Mouse (Mus musculus): ENCODE data around the gene A030005K14Rik.

Gene A030005K14Rik

DNA sequence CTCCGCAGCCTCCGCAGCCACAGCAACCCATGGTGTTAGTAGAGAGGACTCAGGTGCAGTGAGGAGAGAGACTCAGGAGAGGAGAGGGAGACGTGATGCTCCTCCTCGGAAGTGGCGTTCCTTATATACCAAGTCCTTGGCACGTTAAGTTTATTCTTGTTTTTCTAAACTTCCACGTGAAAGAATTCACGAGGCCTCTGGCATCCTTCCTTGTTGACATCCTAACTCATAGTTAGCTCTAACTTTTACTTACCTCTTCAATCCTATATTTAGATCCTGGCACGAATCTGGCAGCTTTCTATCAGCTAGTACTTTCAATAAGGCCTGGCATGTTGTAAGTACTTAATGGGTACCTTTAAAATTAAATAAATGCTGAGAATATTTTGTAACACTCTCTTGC is at the start of gene A030005K14Rik:
Gene A030005K14Rik, minus strand, starts transcription at position 101 of the 400 bp plus-strand sequence.
- DNase-seq (ENCODE audit: extremely low read depth, low read depth, low spot score) = no peak

DNA sequence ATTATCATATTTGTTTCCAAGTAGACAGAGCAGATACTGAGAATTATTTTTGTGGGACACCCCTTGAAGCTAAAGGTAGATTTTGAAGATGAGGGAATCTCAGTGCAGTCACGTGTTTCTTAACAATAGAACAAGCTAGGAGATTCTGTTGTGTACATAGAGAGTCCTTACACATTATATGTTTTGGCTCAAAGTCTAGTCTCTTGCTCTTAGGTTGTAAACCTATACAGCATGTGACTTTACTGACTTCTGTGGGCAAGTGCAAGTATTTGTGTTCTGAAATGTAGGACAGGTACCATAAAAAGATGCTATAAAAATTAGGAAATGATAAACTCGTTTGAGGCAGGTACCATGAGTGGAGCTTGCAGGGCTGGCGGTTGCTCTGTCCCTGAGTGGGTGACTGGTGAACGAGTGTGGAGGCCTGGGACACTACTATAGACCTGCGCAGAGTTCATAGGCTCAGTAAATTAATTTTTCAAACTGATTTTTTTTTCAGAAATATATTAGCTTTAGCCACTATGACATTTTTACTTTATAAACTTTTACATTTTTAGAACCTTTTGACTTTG is 48.3 kb upstream of the A030005K14Rik start:
- DNase-seq (ENCODE audit: extremely low read depth, low read depth, low spot score) = no peak

DNA sequence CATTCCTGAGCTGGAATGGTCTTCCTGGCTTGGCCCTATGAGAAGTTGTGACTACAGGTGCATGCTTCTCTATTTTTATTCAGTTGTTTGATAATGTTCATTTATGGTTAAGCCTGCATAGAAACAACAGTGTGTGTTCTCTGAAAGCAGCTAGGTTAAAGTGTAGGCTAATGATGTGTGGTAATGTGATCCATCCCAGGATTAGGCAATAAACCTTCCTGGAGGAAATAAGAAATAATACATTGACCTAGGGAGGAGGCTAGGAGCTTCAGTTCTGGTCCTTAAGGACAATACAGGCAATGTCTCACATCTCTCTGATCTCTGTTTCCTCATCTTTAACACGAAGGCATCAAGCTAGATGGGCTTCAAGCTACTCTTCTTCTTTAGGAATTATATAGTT is 46.3 kb upstream of the A030005K14Rik start:
- no peak for DNase-seq (ENCODE audit: extremely low read depth, low read depth, low spot score)

DNA sequence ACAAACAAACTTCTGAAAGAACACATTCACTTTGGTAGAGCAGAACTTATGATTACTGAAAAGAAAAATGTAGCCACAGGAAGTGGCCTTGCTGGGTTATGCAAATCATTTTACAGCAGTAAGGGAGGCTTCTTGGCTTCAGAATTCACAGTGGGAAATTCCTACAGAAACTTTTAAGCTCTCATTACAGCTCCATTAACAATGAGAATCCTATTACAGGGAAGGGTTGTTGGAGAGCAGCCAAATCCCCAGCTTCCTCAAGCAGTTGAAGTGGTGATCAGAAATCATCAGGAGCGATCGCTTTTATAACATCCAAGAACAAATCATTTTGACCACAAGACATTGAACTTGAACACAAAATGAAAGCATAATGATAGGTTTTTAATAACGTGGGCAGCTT is 42.7 kb upstream of the A030005K14Rik start:
- no peak for DNase-seq (ENCODE audit: extremely low read depth, low read depth, low spot score)

DNA sequence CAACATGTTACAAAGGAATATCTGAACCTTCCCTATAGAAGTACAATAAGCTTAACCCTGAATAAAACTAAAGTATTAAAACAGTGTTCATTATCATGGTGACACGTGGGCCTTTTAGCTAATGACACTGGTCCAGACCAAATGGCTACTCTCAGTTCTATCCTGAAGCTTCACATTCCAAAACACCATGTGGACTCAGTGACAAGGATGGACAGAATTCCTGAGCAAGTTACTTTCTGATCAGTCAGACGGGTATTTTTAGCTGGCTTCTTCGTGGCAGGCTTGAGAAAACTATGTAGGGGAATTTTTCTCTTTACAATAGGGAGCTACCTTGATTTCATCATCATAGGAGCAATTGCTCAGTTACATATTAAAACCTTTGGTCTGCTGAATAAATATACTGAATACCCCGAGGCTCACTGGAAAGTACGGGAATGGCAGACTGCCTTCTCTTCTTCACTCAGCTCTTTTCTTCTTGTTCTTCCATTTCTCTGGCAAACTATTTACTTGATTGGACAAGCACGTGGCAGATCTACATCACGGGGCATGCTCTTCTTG is 40.5 kb upstream of the A030005K14Rik start:
- no peak for DNase-seq (ENCODE audit: extremely low read depth, low read depth, low spot score)

DNA sequence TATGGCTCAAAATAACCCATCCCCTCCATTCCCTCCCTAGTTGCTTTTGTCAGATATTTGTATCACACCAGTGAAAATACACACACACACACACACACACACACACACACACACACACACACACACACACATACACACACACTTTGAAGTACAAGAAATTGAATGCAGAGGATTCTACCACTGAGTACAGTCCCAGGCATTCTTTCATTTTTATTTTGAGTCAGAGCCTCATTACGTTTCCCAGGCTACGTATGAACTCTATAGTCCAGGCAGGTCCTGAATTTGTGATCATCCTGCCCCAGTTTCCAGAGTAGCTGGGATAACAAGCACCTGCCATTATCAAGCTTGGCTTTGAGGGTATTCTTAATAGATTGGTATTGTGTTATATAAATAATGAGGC is 40.0 kb upstream of the A030005K14Rik start:
- no peak for DNase-seq (ENCODE audit: extremely low read depth, low read depth, low spot score)

DNA sequence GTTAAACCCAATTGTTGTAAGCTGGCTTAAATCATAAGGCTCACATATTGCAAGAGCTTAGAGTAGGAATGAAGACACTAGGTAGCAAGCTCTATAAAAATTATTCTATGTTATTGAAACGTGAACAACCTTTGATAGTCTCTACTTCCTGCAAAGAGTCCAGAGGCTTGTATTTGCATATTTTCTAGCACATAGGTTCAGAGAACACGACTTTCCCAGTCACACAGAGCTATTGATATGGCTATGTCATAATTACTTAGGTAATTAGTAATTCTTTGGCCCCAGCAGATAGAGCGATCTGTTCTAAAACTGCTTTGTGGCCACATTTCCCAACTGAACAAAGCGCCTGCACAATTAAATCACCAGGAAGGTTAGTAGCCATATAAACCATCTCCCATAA is 37.8 kb upstream of the A030005K14Rik start:
- no peak for DNase-seq (ENCODE audit: extremely low read depth, low read depth, low spot score)

DNA sequence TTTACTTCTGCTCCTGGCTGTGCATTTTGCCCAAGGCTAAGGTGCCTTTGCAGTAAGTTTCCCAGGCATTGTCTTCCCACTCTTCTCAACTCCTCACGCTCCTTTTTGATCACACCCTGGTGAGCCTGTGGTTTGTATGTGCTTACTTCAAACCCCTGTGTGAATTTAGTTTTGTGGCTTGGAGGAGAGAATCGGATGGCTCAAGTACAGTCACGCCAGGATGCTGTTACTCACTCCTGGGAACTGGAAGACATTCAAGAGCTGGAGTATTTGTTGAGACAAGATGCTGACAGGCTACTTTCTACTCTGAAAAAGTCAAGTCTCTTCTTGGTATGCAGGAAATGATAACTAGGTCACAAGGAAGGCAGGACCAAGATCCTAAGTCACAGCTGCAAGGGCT is 32.1 kb upstream of the A030005K14Rik start:
- DNase-seq (ENCODE audit: extremely low read depth, low read depth, low spot score) = no peak

DNA sequence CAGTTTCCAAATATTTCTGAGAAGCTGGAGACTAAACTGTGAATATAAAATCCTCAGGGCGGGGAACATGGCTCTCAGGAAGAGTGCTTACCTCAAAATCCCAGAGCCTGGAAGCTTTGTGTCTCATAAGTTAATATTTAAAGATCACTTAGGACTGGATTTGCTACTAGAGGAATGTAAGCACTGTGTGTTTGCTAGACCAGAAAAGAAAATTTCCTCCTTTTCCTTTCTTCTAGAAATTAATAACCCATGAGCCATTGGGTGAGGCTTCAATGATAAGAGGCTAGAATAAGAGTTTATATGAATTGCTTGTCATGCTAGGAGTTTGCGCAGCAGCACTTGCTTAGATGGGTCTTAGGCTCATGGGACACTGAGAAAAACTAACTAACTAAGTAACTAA is 25.6 kb upstream of the A030005K14Rik start:
- DNase-seq (ENCODE audit: extremely low read depth, low read depth, low spot score) = no peak

DNA sequence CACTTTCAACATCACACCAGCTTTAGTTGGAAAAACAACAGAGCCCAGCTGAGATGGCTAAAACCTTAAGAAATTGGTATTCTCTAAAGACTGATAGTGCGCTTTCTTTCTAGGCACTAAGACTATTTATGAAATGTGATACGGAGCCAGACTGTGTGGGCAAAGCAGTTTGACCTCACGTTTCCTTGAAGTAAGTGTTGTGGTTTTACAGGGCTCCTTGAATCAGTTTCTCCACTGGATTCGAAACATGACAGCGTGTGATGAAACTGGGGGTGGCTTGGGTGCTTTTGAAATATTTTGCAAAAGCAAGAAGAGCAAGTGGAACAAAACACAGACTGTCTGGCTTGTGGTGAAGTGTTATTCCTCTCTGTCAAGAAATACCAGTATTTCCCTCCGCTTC is 17.8 kb upstream of the A030005K14Rik start:
- DNase-seq (ENCODE audit: extremely low read depth, low read depth, low spot score) = no peak

DNA sequence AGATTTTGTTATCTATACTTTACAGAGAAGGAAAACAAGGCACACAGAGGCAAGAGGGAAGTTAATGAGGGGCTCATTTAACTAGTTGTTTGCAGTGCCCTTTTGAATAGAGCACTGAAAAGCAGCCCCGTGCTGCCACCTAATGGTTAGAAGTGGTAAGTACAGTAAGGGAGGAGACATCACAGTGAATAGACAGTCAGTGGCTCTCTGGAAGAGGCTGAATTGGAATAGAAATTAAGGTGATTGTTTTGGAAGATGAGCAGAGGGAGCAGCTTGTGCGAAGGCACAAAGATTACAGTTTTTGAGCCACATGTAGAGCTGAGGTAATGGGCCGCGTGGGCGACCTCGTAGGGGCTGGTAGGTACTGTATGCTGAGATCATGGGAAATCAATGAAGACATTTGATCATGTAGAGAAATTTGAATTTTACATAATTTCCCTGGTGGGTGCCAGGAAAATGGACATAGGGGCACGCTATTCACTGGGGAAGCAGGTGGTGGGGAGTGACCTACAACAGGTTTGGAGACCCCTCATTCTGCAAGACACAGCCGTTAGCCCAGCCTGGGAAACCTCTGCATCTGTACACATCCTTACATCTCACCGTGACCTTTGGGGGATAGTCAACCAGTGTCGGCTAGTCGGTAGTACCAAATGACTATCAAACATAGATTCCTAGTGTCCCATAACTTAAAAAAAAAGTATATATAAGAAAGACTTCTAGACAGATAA is 17.2 kb upstream of the A030005K14Rik start:
- no peak for DNase-seq (ENCODE audit: extremely low read depth, low read depth, low spot score)

DNA sequence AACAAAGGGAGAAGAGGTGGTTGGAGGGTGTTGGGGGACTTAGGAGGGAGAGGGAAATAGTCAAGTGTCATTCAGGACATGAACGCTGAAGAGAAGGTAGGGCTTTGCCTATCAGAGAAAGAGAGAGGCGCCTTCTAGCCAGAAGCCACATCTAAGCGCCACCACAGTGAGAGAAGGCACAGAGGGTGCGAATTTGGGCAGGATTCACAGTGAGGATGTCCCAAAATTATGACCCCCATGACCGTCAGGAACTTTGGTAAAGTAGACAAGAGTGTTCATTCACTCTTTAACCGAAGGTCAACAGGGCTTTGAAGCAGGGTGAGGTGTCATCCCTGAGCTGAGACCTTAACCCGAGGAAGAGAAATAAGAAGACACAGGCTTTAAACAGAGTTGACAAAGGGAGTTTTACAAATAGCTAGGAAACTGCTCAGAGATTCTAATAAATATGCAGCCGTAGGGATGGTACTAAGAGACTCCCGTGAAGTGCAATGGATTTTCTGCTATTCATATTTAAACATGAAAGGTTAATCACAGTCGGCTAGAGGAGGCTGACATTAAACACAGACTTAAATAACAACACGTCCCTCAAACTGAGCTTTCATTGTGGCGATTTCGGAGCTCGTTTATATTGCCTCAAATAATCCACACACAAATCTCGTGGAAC is 16.5 kb upstream of the A030005K14Rik start:
- no peak for DNase-seq (ENCODE audit: extremely low read depth, low read depth, low spot score)

DNA sequence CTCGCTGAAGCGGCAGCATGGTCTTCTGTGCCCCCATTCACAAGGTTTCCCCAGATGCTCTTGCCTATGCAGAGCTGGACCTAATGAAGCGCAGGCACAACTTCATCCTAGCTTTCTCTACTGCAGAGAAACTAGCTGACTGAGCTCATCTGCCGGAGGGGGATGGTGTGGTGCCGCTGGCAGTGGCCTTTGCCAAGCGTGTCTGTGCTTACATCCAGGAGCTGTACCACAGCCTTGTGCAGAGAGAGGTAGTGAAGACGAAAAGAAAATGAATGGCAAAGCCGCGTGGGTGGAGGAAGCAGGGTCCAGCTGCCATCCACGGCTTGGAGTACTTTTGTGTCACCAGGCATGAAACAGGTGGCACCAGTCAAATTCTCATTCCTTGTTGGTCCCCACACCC is 8.0 kb upstream of the A030005K14Rik start:
- no peak for DNase-seq (ENCODE audit: extremely low read depth, low read depth, low spot score)

DNA sequence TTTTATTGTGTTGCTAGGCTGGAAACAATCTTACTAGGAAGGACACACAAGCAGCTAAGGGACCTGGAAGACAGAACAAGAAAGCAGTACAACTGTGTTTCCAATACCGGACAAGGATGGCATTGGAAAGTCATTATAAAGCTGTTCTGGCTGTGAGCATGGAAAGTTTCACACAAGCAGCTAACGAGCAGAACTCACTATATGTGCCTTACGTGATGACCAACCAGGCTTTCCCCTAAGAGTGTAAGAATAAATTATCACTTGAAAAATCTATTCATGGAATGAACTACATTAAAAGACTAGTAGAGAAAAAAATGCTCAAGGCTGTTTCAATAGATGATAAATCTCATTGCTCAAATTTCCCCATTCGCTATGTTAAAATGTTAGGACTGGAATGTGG is 7.4 kb upstream of the A030005K14Rik start:
- DNase-seq (ENCODE audit: extremely low read depth, low read depth, low spot score) = no peak

DNA sequence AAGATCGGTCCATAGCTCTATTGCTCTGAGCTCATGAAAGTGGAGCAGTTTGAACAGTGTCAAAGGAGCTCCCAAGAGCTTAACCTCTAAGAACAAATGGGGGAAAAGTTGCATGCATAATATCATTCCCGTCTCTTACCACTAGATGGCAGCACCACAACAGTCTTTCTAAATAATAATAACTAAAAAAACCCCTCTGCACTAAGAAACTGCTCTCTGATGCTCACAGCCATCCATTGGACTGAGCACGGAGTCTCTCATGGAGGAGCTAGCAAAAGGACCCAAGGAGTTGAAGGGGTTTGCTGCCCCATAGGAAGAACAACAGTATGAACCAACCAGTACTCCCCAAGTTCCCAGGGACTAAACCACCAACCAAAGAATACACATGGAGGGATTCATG is 5.7 kb upstream of the A030005K14Rik start:
- no peak for DNase-seq (ENCODE audit: extremely low read depth, low read depth, low spot score)

DNA sequence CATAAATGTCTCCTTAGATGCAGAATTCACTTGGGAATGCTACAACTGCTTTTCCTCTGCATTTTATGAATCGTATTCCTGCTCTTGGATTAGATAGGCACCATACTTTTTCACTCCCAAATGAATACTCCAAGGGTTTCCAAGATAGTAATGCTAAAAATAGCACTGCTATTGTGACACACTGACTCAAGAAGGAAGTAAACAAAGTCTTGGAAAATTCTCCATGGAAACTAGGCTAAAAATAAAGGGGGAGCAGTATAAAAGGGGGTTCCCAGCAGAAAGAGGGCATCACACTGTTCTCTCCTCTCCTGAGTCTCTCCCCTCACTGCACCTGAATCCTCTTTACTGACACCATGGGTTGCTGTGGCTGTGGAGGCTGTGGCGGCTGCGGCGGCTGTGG is 1.5 kb upstream of the A030005K14Rik start, which contains the start of gene Krtap28-13:
Gene Krtap28-13, plus strand, starts transcription at position 288 of the 400 bp plus-strand sequence.
- no peak for DNase-seq (ENCODE audit: extremely low read depth, low read depth, low spot score)

DNA sequence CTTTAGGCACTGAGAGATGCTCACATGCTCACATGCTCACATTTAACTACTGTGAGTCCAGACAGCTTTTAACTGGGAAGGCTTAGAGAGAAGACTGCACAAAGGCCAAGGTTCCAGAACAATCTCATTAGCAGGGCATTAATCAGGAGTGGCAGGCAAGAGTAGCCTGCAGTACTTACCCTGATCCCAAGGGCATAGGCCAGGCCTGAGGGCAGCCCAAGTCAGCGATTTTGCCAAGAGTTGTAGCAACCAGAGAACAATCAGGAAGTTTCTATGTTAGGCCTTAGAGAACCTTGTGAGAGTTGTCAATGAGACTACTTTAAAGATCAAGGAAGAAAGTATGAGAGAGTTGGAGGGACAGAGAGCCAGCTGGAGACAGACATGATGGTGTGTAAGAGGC is 697 bp downstream of the A030005K14Rik start:
- DNase-seq (ENCODE audit: extremely low read depth, low read depth, low spot score) = no peak

DNA sequence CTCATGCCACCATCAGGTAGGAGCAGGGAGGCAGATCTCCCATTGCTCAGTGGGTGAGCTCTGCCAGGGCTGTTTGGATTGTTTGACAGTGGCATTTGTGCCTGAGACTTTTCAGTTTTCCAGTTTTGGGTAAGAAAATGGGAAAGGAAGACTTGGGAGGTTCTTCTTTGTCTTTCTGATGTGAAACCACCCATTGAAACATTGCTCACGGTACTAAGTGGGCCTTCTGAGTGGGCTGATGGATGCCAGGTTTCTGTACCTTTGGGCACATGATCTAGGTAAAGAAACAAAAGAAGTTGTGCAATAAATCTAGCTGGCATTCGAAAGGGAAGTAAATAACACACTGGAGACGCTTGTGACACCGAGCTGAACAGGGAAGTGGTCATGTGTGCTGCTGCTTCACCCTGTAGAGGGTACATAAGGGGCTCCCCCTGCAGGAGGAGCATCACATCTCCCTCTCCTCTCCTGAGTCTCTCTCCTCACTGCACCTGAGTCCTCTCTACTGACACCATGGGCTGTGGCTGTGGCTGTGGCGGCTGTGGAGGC is 14.2 kb downstream of the A030005K14Rik start, which contains the start of gene Gm47969:
Gene Gm47969, plus strand, starts transcription at position 51 of the 546 bp plus-strand sequence.
- no peak for DNase-seq (ENCODE audit: extremely low read depth, low read depth, low spot score)

DNA sequence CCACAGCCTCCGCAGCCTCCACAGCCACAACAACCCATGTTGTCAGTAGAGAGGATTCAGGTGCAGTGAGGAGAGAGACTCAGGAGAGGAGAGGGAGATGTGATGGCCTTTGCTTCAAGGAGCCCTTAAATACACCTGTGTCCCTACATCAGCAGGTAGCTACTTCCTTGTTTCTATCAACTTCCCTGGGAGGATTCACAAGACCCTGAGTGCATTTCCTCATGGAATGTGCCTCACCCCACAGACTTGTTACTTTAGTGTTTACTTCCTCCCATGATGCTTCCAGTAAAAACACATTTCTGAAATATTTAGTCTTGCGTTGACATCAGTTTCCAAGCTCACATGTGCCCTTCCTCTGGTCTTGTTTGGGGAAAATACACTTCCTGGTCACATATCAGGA is 16.8 kb downstream of the A030005K14Rik start, which contains the start of gene Krtap28-10:
Gene Krtap28-10, minus strand, starts transcription at position 101 of the 400 bp plus-strand sequence.
- DNase-seq (ENCODE audit: extremely low read depth, low read depth, low spot score) = no peak

DNA sequence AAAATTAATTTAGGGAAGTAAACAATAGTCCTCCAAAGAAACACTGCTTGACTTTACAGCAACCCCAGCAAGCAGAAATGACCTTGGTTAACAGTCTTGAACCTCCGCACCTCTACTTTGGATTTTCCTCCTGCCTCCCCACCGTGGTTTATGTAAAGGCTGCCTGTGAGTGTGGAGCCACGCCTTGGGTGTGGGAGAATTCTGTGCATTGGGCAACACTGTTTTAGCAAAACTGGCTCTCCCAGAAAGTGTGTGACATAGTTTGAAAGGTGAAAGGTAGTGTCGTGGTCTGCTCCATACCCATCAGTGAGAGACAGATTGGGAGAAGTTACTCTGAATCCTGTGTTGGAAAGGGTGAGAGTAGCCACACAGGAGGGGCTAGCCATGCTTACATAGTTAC is 20.1 kb downstream of the A030005K14Rik start:
- DNase-seq (ENCODE audit: extremely low read depth, low read depth, low spot score) = no peak

DNA sequence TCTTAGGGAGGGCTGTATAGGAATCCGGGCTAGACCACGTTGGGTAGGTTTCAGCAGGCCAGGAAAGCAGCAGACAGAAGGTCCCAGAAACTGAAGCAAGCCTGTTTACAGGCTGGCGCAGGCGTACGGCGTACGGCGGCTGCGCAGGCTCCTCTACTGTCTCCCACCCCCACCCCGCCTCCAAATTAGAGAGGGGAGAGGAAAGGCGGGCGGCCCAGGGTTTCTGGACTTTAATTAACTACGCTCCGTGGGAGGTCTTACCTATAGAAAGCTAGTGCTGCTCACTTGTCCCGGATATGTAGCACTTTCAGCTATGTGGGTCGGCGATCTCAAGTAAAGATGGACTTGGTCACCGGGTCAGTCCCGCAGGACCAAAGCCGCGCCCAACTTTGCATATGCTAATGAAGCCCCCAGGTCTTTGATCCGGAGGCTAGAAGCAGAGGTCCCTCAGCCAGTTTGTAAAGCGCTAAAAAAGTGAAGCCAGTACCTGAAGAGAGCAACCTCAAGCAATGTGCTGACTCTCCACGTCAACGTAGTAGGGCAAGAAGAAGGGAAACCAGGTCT is 21.0 kb downstream of the A030005K14Rik start, which contains the start of gene Slc19a3:
Gene Slc19a3, minus strand, starts transcription at position 340 of the 564 bp plus-strand sequence.
- no peak for DNase-seq (ENCODE audit: extremely low read depth, low read depth, low spot score)
